Mouse (Mus musculus): ENCODE results near the gene Arsb. TPM values are rescaled to one million over a fixed set of nuclear protein-coding genes. Genes with fewer than 3 reads are reported as not detected.

The Arsb gene
- not detected in 2 replicates for polyA plus RNA-seq (2012; ENCODE audit: insufficient read depth, insufficient read length, low replicate concordance, missing spikeins)

DNA sequence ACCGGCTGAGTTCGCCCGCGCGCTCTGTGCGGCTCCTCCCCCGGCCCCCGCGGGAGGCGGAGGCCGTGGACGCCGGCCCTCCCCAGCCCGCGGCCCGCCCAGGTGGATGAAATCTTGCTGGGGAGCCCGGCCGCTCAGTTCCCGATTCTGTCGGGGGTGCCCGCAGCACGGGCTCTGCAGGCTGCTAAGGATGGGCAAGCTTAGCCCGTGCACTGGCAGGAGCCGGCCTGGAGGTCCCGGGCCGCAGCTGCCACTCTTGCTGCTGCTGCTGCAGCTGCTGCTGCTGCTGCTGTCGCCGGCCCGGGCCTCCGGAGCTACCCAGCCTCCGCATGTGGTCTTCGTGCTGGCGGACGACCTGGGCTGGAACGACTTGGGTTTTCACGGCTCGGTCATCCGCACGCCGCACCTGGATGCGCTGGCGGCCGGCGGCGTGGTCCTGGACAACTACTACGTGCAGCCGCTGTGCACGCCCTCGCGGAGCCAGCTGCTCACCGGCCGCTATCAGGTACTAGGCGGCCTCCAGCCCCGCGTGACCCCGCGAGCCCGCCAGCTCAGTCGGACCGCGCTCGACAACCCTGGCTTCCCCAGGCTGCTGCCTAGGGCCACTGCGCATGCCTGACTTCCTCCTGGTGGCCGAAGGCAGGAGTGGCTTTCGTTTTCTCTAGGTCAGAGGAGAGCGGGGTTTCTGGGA lies at the start of gene Arsb:
TSS of gene Arsb (plus strand) at position 43 of the 691 bp plus-strand sequence.
- Histone ChIP-seq H3K27ac (ENCODE audit: insufficient read depth, low read depth, low read length) (peak within 1 kb of the TSS; percentile 99), H3K4me3 (ENCODE audit: insufficient read depth, low read depth, low read length) (peak within 1 kb of the TSS; percentile 94), H3K4me1 (ENCODE audit: control insufficient read depth, insufficient read depth, low read length) (peaks cover 3% of the 10 kb centered on the region; the same call in 1 of the 2 replicates)
- peak; percentile 86 for TF ChIP-seq POLR2A (IDR thresholded peaks at IDR 0.05; ENCODE audit: insufficient read depth, low read depth, low read length)
- TF ChIP-seq CTCF (IDR thresholded peaks at IDR 0.05; ENCODE audit: insufficient read depth, low read depth, low read length): peak; percentile 66; the same call in 1 of the 2 replicates
- under 1% methylated on average over 66 of the region's 66 CpGs for WGBS

DNA sequence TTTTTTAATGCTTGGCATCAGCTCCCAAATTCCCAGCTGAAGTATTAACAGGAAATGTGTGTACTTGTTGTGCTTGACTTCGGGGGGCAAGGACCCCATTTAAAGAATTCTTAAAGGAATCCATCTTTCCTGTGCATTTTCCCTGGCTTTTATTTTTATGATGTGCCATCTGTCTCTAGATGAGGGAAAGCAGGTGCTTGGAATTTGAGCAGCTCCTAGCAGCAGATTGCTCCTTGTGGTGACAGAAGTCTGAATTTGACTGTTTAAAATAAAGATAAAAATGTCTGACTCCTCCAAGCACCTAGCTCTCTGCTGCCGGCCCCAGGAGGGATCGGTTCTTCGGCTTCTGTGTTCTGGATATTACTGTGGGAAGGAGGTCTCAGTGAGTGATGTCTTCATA lies 49.5 kb upstream of the Arsb start:
- TF ChIP-seq CTCF (IDR thresholded peaks at IDR 0.05; ENCODE audit: insufficient read depth, low read depth, low read length): no peak
- no peak for TF ChIP-seq POLR2A (IDR thresholded peaks at IDR 0.05; ENCODE audit: insufficient read depth, low read depth, low read length)
- 77% methylated on average over 4 of the region's 4 CpGs for whole genome bisulfite sequencing
- H3K27ac ChIP-seq (ENCODE audit: insufficient read depth, low read depth, low read length): no peak overlapping the region

DNA sequence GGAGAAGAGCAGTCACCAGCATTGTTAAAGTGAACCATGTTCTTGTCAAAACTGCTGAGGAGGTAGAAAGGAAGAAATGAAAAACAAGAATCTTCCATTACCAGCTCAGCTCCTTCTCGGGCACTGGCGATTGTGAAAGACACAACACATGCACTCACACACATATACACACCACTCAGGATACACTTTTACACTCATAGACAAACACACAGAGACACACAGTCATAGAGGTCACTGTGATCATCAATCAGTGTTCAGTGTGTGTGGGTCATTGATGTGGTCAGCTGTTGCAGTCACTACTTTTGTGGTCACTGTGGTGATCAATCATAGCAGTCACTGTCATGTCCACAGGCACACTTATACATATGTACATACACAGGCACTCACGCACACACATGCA lies 48.0 kb upstream of the Arsb start:
- no peak overlapping the region for H3K27ac ChIP-seq (ENCODE audit: insufficient read depth, low read depth, low read length)
- 0 out of 2 replicates have a peak, but pooled peaks cover 2% of the 10 kb centered on the region for H3K4me1 ChIP-seq (ENCODE audit: control insufficient read depth, insufficient read depth, low read length)
- 83% methylated on average over 3 of the region's 3 CpGs for WGBS
- H3K4me3 ChIP-seq (ENCODE audit: insufficient read depth, low read depth, low read length): no peak overlapping the region
- TF ChIP-seq POLR2A (IDR thresholded peaks at IDR 0.05; ENCODE audit: insufficient read depth, low read depth, low read length) (no peak), CTCF (IDR thresholded peaks at IDR 0.05; ENCODE audit: insufficient read depth, low read depth, low read length) (no peak)

More for the DNA sequence above, 49.5 kb upstream of the Arsb start:
- Histone ChIP-seq H3K4me3 (ENCODE audit: insufficient read depth, low read depth, low read length) (no peak overlapping the region), H3K4me1 (ENCODE audit: control insufficient read depth, insufficient read depth, low read length) (0 out of 2 replicates have a peak, but pooled peaks cover 2% of the 10 kb centered on the region)

DNA sequence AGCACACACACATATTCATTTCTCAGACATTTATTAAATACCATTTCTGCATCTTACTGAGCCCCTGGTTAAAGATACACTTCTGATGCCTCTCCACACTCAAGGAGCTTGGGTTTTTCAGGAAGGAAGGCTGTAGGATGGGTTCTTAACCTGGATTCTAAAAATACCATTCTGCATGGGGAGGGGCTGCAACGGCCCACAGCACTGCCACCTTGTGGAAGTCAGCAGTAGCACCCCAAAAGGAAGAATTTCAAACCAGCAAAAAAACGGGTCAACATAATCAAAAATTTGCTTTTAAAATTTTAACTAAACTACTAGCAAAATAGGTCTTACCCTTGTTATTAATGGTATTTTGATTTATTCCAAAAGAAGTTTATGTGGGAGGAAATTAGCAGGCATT lies 47.2 kb upstream of the Arsb start:
- TF ChIP-seq CTCF (IDR thresholded peaks at IDR 0.05; ENCODE audit: insufficient read depth, low read depth, low read length) (peak; percentile 52; the same call in 1 of the 2 replicates), POLR2A (IDR thresholded peaks at IDR 0.05; ENCODE audit: insufficient read depth, low read depth, low read length) (no peak)
- 12% methylated on average over 2 of the region's 2 CpGs for WGBS
- no peaks in the 10 kb centered on the region for H3K4me1 ChIP-seq (ENCODE audit: control insufficient read depth, insufficient read depth, low read length)
- H3K27ac ChIP-seq (ENCODE audit: insufficient read depth, low read depth, low read length): no peak overlapping the region
- H3K4me3 ChIP-seq (ENCODE audit: insufficient read depth, low read depth, low read length): no peak overlapping the region

DNA sequence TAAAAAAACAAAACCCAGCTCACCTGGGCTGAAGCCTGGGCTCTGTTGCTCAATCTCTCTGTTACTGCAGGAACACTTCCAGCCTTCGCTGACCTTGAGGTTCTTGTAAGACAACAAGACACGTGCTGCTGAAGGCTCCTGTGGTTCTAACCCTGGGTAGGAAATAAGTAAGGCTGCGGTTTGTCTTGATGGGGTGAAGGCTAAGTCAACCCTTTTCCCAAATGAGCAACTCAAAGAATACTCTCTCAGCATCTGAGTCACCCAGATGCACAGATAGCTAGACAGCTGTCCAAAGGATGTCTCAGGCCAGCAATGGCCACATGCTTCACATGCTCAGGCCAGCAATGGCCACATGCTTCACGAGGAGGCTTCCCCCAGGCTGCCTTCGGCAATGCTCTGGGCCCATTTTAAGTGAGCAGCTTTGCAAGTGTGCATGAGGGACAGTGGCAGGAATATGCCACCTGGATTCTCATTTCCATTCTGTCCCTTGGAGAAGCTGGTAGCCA lies 36.2 kb upstream of the Arsb start:
- no peak overlapping the region for H3K27ac ChIP-seq (ENCODE audit: insufficient read depth, low read depth, low read length)
- WGBS: 91% methylated on average over 5 of the region's 5 CpGs
- TF ChIP-seq POLR2A (IDR thresholded peaks at IDR 0.05; ENCODE audit: insufficient read depth, low read depth, low read length): no peak
- TF ChIP-seq CTCF (IDR thresholded peaks at IDR 0.05; ENCODE audit: insufficient read depth, low read depth, low read length): no peak
- H3K4me1 ChIP-seq (ENCODE audit: control insufficient read depth, insufficient read depth, low read length): no peaks in the 10 kb centered on the region
- no peak overlapping the region for H3K4me3 ChIP-seq (ENCODE audit: insufficient read depth, low read depth, low read length)

DNA sequence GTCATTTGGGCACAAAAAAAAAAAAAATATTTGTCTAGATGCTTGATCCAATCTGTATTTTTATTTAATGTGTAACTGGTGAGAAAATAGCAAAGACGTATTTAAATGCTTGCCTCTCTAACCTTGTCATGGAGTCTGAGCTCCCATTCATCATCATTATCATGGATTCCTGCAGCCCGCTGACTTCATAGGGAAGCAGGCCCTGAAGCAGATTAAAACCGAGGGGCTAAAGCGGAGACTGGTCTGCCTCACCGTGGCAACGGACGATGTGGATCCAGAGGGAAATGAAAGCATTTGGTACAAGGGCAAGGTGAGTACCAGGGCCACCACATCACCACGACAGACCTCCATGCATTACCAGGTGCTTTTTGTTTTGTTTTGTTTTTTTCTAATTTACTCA lies 27.3 kb upstream of the Arsb start:
- no peak overlapping the region for H3K27ac ChIP-seq (ENCODE audit: insufficient read depth, low read depth, low read length)
- TF ChIP-seq POLR2A (IDR thresholded peaks at IDR 0.05; ENCODE audit: insufficient read depth, low read depth, low read length): no peak
- no peak for TF ChIP-seq CTCF (IDR thresholded peaks at IDR 0.05; ENCODE audit: insufficient read depth, low read depth, low read length)
- 50% methylated on average over 8 of the region's 8 CpGs for WGBS
- H3K4me3 ChIP-seq (ENCODE audit: insufficient read depth, low read depth, low read length): no peak overlapping the region
- no peaks in the 10 kb centered on the region for H3K4me1 ChIP-seq (ENCODE audit: control insufficient read depth, insufficient read depth, low read length)

DNA sequence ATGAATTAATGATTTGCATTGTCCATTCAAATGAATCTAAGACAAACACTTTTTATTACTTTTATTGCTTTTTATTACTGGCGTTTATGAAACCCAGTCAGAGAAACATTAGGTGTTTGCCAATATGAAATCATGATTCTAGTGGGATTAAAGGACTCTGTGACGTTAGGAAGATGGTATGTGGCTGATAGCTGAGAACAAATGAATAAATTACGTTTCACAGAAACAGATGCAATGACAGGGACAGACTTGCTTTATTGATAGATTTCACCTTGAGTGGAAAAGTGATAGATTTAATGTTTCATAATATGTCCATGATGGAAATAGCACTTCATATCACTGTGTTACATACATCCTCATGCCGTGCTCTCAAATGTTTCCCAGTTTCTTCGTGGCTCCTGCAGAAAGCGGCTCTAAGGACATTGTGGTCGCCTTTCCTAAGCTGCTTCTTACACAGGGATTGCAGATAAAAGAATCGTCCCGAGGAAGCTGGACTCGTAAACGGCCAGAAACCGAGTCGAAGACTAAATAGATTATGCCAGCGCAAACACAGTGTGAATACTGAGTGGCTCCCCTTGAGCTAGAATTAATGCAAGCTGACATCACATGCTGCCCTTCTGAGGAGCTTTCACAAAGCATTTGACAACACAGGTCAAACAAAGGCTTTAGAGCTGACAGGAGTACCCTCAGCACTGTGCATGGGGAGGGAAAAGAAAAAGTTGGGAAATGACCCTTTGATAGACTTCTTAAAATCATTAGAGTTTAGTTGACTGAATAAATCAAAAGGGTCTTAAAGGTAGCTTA lies 18.6 kb upstream of the Arsb start:
- Histone ChIP-seq H3K4me3 (ENCODE audit: insufficient read depth, low read depth, low read length) (no peak overlapping the region), H3K27ac (ENCODE audit: insufficient read depth, low read depth, low read length) (no peak overlapping the region), H3K4me1 (ENCODE audit: control insufficient read depth, insufficient read depth, low read length) (no peaks in the 10 kb centered on the region)
- WGBS: 50% methylated on average over 14 of the region's 14 CpGs
- no peak for TF ChIP-seq CTCF (IDR thresholded peaks at IDR 0.05; ENCODE audit: insufficient read depth, low read depth, low read length)
- no peak for TF ChIP-seq POLR2A (IDR thresholded peaks at IDR 0.05; ENCODE audit: insufficient read depth, low read depth, low read length)

DNA sequence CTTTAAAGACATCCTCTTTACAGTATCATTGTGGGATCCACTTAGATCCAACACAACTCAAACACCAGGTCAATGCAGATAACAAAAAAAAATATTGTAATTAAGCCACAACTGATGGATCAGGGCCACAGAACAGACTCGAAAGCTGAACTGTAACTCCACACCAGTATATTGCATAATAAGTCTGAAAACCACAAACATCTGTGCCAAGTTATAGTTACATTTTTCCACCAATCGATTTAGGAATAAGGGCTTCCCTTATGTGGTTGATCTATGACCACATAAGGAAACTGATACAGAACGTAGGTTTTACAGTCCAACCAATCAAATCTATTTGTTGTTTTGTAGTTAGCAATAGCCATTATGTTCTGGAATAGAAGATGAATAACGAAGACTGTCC lies 16.3 kb upstream of the Arsb start:
- no peak overlapping the region for H3K4me3 ChIP-seq (ENCODE audit: insufficient read depth, low read depth, low read length)
- 94% methylated on average over 4 of the region's 4 CpGs for WGBS
- no peak overlapping the region for H3K27ac ChIP-seq (ENCODE audit: insufficient read depth, low read depth, low read length)
- no peaks in the 10 kb centered on the region; the same call in 1 of the 2 replicates for H3K4me1 ChIP-seq (ENCODE audit: control insufficient read depth, insufficient read depth, low read length)
- TF ChIP-seq CTCF (IDR thresholded peaks at IDR 0.05; ENCODE audit: insufficient read depth, low read depth, low read length): no peak
- no peak for TF ChIP-seq POLR2A (IDR thresholded peaks at IDR 0.05; ENCODE audit: insufficient read depth, low read depth, low read length)

DNA sequence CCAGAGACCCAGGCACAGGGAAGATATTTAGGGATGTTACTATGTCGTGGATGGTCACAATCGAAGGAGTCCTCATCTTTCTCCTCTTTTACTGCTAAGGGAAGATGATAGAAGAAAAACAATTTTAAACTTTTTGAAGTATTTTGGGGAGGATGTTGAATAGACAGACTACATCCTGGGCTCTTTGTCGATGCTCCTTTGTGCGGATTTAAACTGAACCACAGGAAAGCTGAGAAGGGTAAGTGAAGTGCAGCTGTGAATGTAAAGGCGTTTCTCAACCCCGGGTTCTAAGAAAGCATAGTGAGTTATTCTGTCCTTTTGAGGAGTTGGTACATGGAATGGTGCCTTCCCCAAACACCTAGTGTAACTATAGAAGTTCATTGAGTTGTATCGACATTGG lies 14.8 kb upstream of the Arsb start:
- WGBS: 93% methylated on average over 7 of the region's 7 CpGs
- TF ChIP-seq POLR2A (IDR thresholded peaks at IDR 0.05; ENCODE audit: insufficient read depth, low read depth, low read length): no peak
- no peak for TF ChIP-seq CTCF (IDR thresholded peaks at IDR 0.05; ENCODE audit: insufficient read depth, low read depth, low read length)
- Histone ChIP-seq H3K4me3 (ENCODE audit: insufficient read depth, low read depth, low read length) (no peak overlapping the region), H3K4me1 (ENCODE audit: control insufficient read depth, insufficient read depth, low read length) (no peaks in the 10 kb centered on the region; the same call in 1 of the 2 replicates), H3K27ac (ENCODE audit: insufficient read depth, low read depth, low read length) (no peak overlapping the region)
